Mouse (Mus musculus) embryonic facial prominence, embryonic 14.5 days (tissue): ENCODE data around the gene Macrod2. TPM values are rescaled to one million over a fixed set of nuclear protein-coding genes. Genes with fewer than 3 reads are reported as not detected.

Experiments
- ATAC-seq: fragments of 200-750 bp; cut with Nextera tagmentation; 2 replicates; pipeline ENCODE4 v1.8.0; 2017; ENCODE audit warnings: low read depth, moderate number of reproducible peaks, moderate TSS enrichment
- DNase-seq: peaks from one replicate; pipeline ENCODE4 v3.0.0-alpha.2; 2015; ENCODE audit warnings: low spot score
- H3K27ac ChIP-seq: fragments of 300-500 bp; sonication (generic); replicated peaks from 2 replicates; pipeline ENCODE4 v1.5.1; 2014; ENCODE audit warnings: low read depth, mild to moderate bottlenecking, low read length, moderate library complexity
- H3K27me3 ChIP-seq: fragments of 300-500 bp; sonication (generic); replicated peaks from 2 replicates; pipeline ENCODE4 v1.6.1; 2014; ENCODE audit warnings: low read length; ENCODE audit not compliant: control insufficient read depth, insufficient read depth
- H3K36me3 ChIP-seq: fragments of 300-500 bp; sonication (generic); 2 replicates; pipeline ENCODE4 v1.6.1; 2014; ENCODE audit warnings: low read length, mixed read lengths; ENCODE audit not compliant: control insufficient read depth, insufficient read depth
- H3K4me1 ChIP-seq: fragments of 300-500 bp; sonication (generic); 2 replicates; pipeline ENCODE4 v1.6.1; 2014; ENCODE audit warnings: antibody characterized with exemption, low read length; ENCODE audit not compliant: control insufficient read depth, insufficient read depth
- H3K4me2 ChIP-seq: fragments of 300-500 bp; sonication (generic); 2 replicates; pipeline ENCODE4 v1.6.1; 2014; ENCODE audit warnings: low read depth, mild to moderate bottlenecking, low read length, moderate library complexity, mixed read lengths
- H3K4me3 ChIP-seq: fragments of 300-500 bp; sonication (generic); 2 replicates; pipeline ENCODE4 v1.5.1; 2014; ENCODE audit warnings: low read depth, mild to moderate bottlenecking, low read length
- H3K9ac ChIP-seq: fragments of 300-500 bp; sonication (generic); 2 replicates; pipeline ENCODE4 v1.6.1; 2014; ENCODE audit warnings: low read depth, mild to moderate bottlenecking, low read length, moderate library complexity, mixed read lengths
- H3K9me3 ChIP-seq: fragments of 300-500 bp; sonication (generic); 2 replicates; pipeline ENCODE4 v1.6.1; 2016; ENCODE audit warnings: low read length; ENCODE audit not compliant: control insufficient read depth
- WGBS: fragments of 180-500 bp; shearing (Covaris S2); extraction: QIAGEN DNeasy Blood & Tissue Kit; methylation state at CpG from one replicate; pipeline ENCODE4 v1.1.7; 2014; 5-methylcytosine and 5-hydroxymethylcytosine counted together
- polyA plus RNA-seq: library from polyadenylated mRNA; unstranded; fragments of >200 nt; fragmentation: Nextera tagmentation; extraction: Ambion mirVana; gene quantifications from 2 replicates; pipeline ENCODE4 v1.2.1, GENCODE M21; 2014

Gene Macrod2
- polyA plus RNA-seq, 1 experiment from 2014 or later, result 29.2 TPM

DNA sequence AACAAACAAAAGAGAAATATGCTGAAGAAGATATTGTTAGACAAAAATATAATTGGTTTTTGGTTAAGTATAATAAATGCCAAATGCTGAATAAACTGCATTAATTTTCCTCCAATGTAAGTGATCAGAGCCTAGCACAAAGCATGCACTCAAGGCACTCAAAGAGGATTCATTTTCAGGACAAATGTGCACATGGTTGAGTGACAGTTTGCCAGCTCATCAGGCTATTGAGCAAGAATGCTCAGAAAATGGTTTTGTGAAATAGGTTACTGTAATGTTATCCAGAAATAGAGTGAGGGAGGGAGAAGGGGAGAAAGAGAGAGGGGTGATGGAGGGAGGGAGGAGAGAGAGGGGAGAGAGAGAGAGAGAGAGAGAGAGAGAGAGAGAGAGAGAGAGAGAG lies 1268.9 kb downstream of the Macrod2 start:
- ATAC-seq, result no peak
- Histone ChIP-seq H3K27me3 (no peaks in the 10 kb centered on the region), H3K9me3 (no peaks in the 10 kb centered on the region), H3K4me2 (no peak overlapping the region), H3K27ac (no peak overlapping the region), H3K4me1 (no peaks in the 10 kb centered on the region), H3K9ac (no peak overlapping the region), H3K36me3 (no peaks in the 10 kb centered on the region), H3K4me3 (no peak overlapping the region)
- DNase-seq, result no peak

DNA sequence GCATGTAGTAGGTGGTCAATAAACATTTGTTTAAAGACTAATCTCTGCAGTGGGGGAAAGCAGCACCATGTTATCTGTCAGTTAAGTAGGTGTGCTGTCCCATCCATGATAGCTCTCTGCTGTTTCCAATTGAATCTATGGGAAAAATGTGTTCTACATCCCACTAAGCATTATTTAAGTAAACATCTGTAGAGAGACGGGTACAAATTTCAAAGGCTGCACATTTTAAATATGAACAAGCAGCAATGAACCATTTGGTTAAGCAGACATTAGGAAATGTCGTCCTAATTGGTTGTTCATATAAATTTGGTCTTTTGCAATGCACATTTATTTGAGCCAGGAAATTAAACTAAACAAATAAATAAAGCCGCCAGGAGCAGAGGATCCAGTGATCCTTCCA lies 1277.7 kb downstream of the Macrod2 start:
- Histone ChIP-seq H3K4me2 (no peak overlapping the region), H3K9me3 (no peaks in the 10 kb centered on the region), H3K27ac (no peak overlapping the region), H3K4me1 (no peaks in the 10 kb centered on the region), H3K4me3 (no peak overlapping the region), H3K27me3 (no peaks in the 10 kb centered on the region), H3K36me3 (no peaks in the 10 kb centered on the region), H3K9ac (no peak overlapping the region)
- ATAC-seq, result no peak
- DNase-seq, result no peak
- 65% methylated on average over 3 of the region's 3 CpGs for WGBS

DNA sequence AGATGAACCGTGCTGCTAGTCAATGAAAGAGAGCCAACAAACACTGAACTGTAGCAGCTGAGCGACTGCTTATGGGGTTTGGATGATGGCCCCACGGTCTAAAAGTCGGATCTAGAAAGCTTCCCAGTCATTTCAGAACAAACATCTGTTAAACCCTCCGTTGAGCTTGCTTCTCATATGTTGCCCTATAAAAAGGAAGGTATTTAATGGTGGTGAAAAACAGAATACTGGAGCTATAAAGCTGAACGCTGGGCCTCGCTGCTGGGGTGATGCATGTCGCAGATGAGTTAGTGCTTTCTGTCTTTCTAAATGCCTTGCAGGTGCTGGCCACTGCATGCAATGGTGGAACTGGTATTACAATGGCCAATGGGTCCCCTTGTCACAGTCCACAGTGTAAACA lies 1278.3 kb downstream of the Macrod2 start:
- no peak overlapping the region for H3K4me3 ChIP-seq
- no peak overlapping the region for H3K9ac ChIP-seq
- WGBS, result 72% methylated on average over 8 of the region's 8 CpGs
- no peak overlapping the region for H3K4me2 ChIP-seq
- no peaks in the 10 kb centered on the region for H3K36me3 ChIP-seq
- H3K4me1 ChIP-seq, result no peaks in the 10 kb centered on the region
- no peaks in the 10 kb centered on the region for H3K9me3 ChIP-seq
- no peaks in the 10 kb centered on the region for H3K27me3 ChIP-seq
- DNase-seq (no peak), ATAC-seq (no peak)
- no peak overlapping the region for H3K27ac ChIP-seq

DNA sequence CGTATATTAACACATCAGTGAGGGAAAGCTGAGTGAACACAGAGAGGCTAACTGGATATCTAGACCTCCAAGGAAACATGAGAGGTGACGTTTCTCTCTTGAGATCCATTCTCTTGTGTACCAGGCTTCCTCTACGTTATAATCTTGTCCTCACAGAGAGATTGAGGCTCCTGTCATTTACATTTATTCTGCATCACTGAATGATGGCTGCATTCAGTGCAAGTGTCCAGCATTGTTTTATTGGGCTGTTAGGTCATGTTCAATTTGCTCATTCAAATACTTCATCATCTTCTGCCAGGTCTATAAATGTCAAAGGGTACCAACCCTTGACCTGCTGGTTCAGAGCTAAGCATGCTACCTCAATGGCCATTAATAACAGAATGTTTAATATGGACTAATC lies 1302.4 kb downstream of the Macrod2 start:
- H3K4me1 ChIP-seq, result peaks cover 8% of the 10 kb centered on the region
- WGBS, result 77% methylated on average over 3 of the region's 3 CpGs

DNA sequence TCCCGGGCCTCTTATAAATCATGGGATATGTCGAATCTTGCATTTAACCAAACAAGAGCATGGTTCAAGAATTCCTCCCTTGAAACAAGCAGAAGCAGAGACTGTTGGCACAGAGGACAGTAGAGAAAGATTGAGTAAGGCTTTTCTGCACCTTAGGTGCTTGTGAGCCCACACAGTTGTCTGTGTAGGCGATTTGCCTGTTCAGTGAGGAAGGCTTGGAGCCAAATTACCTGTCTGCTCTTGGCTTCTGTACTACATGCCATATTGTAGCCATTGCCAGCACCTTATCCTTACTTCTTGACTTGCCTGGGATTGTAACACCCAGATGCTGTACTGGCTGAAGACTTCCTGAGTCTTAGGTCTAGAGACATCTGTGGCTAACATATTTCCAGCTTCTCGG lies 1303.2 kb downstream of the Macrod2 start:
- no peak for ATAC-seq
- Histone ChIP-seq H3K9me3 (peaks cover 11% of the 10 kb centered on the region), H3K36me3 (no peaks in the 10 kb centered on the region), H3K9ac (no peak overlapping the region), H3K4me2 (no peak overlapping the region), H3K4me1 (peaks cover 8% of the 10 kb centered on the region), H3K4me3 (no peak overlapping the region), H3K27me3 (no peaks in the 10 kb centered on the region), H3K27ac (no peak overlapping the region)
- DNase-seq, result no peak
- 65% methylated on average over 4 of the region's 4 CpGs for WGBS

More for the DNA sequence above, 1302.4 kb downstream of the Macrod2 start:
- DNase-seq (no peak), ATAC-seq (no peak)
- Histone ChIP-seq H3K27me3 (no peaks in the 10 kb centered on the region), H3K4me3 (no peak overlapping the region), H3K9ac (no peak overlapping the region), H3K4me2 (no peak overlapping the region), H3K36me3 (no peaks in the 10 kb centered on the region), H3K9me3 (peaks cover 11% of the 10 kb centered on the region), H3K27ac (no peak overlapping the region)

DNA sequence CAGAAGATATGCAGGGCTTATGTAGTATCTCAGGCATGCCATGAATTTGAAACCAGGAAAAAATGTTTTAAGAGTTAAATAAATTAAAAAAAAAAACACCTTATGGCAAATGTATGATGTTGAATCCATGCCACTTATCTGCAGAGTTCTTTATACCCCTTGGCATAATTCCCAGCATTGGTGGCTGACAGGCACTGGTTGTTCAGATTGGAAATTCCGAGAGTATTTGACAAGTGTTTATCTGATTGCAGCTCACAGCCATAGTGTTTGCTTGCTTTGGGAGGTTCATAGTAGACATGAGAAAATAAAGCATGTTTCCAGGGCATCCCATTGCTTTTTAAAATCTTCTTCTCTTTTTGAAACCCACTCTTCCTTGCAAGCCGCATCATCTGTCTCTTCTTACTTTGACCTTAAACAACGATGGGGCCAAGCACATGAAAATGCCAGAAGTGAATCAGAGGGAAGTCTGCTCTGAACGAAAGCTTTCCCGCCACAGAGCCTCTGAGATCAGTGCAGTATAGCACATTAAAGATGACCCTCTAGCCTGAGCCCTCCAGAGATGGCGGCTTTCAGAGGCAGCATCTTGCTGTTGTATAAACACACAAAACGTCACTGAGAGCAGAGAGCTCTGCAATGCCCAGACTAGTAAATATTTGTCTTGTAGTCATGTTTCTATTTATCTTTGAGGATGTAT lies 1305.8 kb downstream of the Macrod2 start:
- 33% methylated on average over 7 of the region's 7 CpGs for WGBS
- DNase-seq, result peak; percentile 77
- peaks cover 8% of the 10 kb centered on the region for H3K4me1 ChIP-seq
- ATAC-seq, result no peak
- peak overlapping the region; percentile 14; the same call in 1 of the 2 replicates for H3K9ac ChIP-seq
- H3K27ac ChIP-seq, result peak overlapping the region; percentile 39; the same call in 1 of the 2 replicates
- no peaks in the 10 kb centered on the region for H3K27me3 ChIP-seq
- no peak overlapping the region for H3K4me2 ChIP-seq
- no peaks in the 10 kb centered on the region for H3K9me3 ChIP-seq
- H3K36me3 ChIP-seq, result no peaks in the 10 kb centered on the region
- H3K4me3 ChIP-seq, result no peak overlapping the region

DNA sequence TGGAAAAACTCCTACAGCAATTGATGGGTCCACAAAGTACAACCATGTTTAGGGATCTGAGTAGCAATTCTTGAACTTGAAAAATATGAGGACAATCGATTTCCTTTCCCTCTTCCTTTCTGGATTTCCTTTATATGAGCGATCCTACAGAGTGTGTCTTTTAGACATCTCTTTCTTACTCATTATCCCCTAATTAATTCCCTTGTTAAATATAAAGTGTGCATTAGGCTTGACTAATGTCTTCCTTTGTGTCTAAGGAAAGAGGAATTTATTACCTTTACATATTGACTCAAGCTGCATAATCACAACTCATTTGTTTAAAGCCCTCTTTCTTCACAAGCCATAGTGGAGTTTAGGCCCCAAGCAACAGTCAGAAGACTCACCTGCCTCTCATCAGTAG lies 1316.7 kb downstream of the Macrod2 start:
- Histone ChIP-seq H3K4me2 (no peak overlapping the region), H3K4me1 (no peaks in the 10 kb centered on the region), H3K9ac (no peak overlapping the region), H3K4me3 (no peak overlapping the region), H3K36me3 (no peaks in the 10 kb centered on the region), H3K9me3 (no peaks in the 10 kb centered on the region), H3K27me3 (no peaks in the 10 kb centered on the region), H3K27ac (no peak overlapping the region)
- ATAC-seq, result peak; percentile 58; the same call in 1 of the 2 replicates
- 85% methylated on average over 2 of the region's 2 CpGs for WGBS
- no peak for DNase-seq

DNA sequence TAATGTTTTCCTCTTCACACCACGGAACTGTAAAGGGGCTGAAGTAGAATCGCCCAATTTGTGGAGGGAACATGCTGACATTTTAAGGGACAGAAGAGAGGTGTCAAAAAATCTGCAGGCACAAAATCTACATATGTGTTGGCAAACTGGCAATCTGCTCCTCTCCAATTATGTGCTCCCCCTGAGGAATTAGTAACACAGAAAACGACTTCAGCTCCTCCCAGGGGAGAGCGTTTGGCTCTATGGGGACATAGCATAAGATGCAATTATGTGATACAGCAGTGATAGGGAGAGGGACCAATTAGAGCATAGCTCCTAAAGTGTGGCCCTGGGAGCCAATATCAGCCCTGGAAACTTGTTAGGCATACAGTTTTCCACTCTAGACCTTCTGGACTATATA lies 1317.2 kb downstream of the Macrod2 start:
- Histone ChIP-seq H3K4me1 (no peaks in the 10 kb centered on the region), H3K9me3 (no peaks in the 10 kb centered on the region), H3K36me3 (no peaks in the 10 kb centered on the region), H3K27ac (no peak overlapping the region), H3K9ac (no peak overlapping the region), H3K4me3 (no peak overlapping the region), H3K27me3 (no peaks in the 10 kb centered on the region), H3K4me2 (no peak overlapping the region)
- peak; percentile 91 for ATAC-seq
- 72% methylated on average over 4 of the region's 4 CpGs for WGBS
- peak; percentile 61 for DNase-seq

DNA sequence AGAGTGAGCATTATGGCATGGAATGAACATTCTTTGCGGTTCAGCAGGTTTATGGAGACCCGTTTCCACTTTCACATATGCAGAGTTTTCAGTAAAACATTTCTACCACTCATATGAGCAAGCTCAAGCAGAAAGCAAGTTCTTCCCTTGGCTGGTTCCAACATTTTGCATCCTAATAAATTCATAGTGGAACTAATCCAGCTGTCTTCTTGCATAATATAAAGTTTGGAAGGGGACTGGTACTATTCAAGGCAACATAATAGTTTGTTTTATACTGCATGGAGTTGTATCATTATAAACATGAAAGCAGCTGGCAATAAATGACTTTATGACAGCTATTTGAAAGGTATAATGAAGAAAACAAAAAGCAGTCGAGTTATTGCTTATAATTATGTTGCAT lies 1320.0 kb downstream of the Macrod2 start:
- H3K9me3 ChIP-seq, result no peaks in the 10 kb centered on the region
- H3K27ac ChIP-seq, result no peak overlapping the region
- no peak overlapping the region for H3K9ac ChIP-seq
- no peak for DNase-seq
- 79% methylated on average over 3 of the region's 3 CpGs for WGBS
- no peaks in the 10 kb centered on the region for H3K27me3 ChIP-seq
- H3K36me3 ChIP-seq, result no peaks in the 10 kb centered on the region
- H3K4me2 ChIP-seq, result no peak overlapping the region
- ATAC-seq, result no peak
- no peak overlapping the region for H3K4me3 ChIP-seq
- H3K4me1 ChIP-seq, result no peaks in the 10 kb centered on the region
